Mouse (Mus musculus) gastrocnemius, postnatal 14 days (tissue): Measurements from ENCODE around the gene Cenpm. TPM values are rescaled to one million over a fixed set of nuclear protein-coding genes. Genes with fewer than 3 reads are reported as not detected.

ENCODE experiments used
- DNase-seq: peaks from one replicate; pipeline ENCODE4 v3.0.0; 2021; ENCODE audit warnings: mixed read lengths
- intact Hi-C: fragments of 180-260 bp; cut with DNase I; formaldehyde crosslinking; loops from one replicate; pipeline ENCODE4 v1.15.1; 2025; ENCODE audit warnings: low total_unique reads
- long read RNA-seq, 2 experiments: library from polyadenylated mRNA; stranded (forward); transcript quantifications; one replicate each; pipeline ENCODE4 v2.0.0; 2021
- total RNA-seq, 2 experiments: library from RNA; stranded (reverse); gene quantifications; 2 replicates each; pipeline ENCODE4 v1.2.3; 2021

Gene Cenpm
- 1 to 10 TPM; 1.8 to 2.6 TPM for total RNA-seq
- long read RNA-seq, experiment 1, partial matches to known transcripts: 0 of 1 reads
- long read RNA-seq, experiment 1, other reads (novel, unspliced or antisense): 0 of 1 reads
- long read RNA-seq, experiment 2, partial matches to known transcripts: 0 of 5 reads
- long read RNA-seq, experiment 2, other reads (novel, unspliced or antisense): 1 of 5 reads

- intact Hi-C loops: no loop called here
- DNase-seq: peak; percentile 92
These were observed at the start of gene Cenpm for GRCm38 (mm10) chr15:82244115-82244804. TSS of gene Cenpm (minus strand) at chr15:82244748.

- DNase-seq: no peak
- intact Hi-C loops: no loop called here
These were observed 49.5 kb upstream of the Cenpm start for GRCm38 (mm10) chr15:82294059-82294458.

- no peak for DNase-seq
- intact Hi-C loops: no loop called here
These were observed 48.7 kb upstream of the Cenpm start for GRCm38 (mm10) chr15:82293271-82293711.

- no peak for DNase-seq
- intact Hi-C loops: no loop called here
These were observed 48.3 kb upstream of the Cenpm start for GRCm38 (mm10) chr15:82292851-82293250.

- DNase-seq: no peak
- intact Hi-C loops: no loop called here
These were observed 45.7 kb upstream of the Cenpm start for GRCm38 (mm10) chr15:82290252-82290651.

GRCm38 (mm10) chr15:82286157-82286556, 41.6 kb upstream of the Cenpm start:
- DNase-seq: no peak
- intact Hi-C loops: no loop called here

- DNase-seq: no peak
These were observed 36.1 kb upstream of the Cenpm start for GRCm38 (mm10) chr15:82280638-82281037.

GRCm38 (mm10) chr15:82277591-82277990, 33.0 kb upstream of the Cenpm start:
- intact Hi-C loops: no loop called here
- no peak for DNase-seq

More at GRCm38 (mm10) chr15:82280638-82281037, 36.1 kb upstream of the Cenpm start:
- intact Hi-C loops: no loop called here

- DNase-seq: no peak
- intact Hi-C loops: loop anchor here (5.0 kb wide), 1 partner anchor 142 kb away; no protein-coding TSS in a partner anchor
These were observed 30.7 kb upstream of the Cenpm start for GRCm38 (mm10) chr15:82274927-82275901.

- intact Hi-C loops: loop anchor here (5.0 kb wide), 1 partner anchor 143 kb away; no protein-coding TSS in a partner anchor
- DNase-seq: no peak
These were observed 30.0 kb upstream of the Cenpm start, which contains the start of gene Sept3 for GRCm38 (mm10) chr15:82274593-82274926. TSS of gene Sept3 (plus strand) at chr15:82274893.

- intact Hi-C loops: loop anchor here (5.0 kb wide), 1 partner anchor 145 kb away; no protein-coding TSS in a partner anchor
- DNase-seq: no peak
These were observed 27.7 kb upstream of the Cenpm start for GRCm38 (mm10) chr15:82272295-82272694.

- peak; percentile 75 for DNase-seq
- intact Hi-C loops: loop anchor here (5.0 kb wide), 1 partner anchor 146 kb away; no protein-coding TSS in a partner anchor
These were observed 26.7 kb upstream of the Cenpm start for GRCm38 (mm10) chr15:82271201-82271600.

GRCm38 (mm10) chr15:82268783-82269182, 24.2 kb upstream of the Cenpm start:
- intact Hi-C loops: no loop called here
- no peak for DNase-seq

- intact Hi-C loops: no loop called here
- DNase-seq: no peak
These were observed 23.6 kb upstream of the Cenpm start for GRCm38 (mm10) chr15:82268185-82268584.

- peak; percentile 53 for DNase-seq
- intact Hi-C loops: no loop called here
These were observed 21.8 kb upstream of the Cenpm start for GRCm38 (mm10) chr15:82266356-82266755.

- intact Hi-C loops: no loop called here
- DNase-seq: peak; percentile 66
These were observed 15.0 kb upstream of the Cenpm start for GRCm38 (mm10) chr15:82259510-82259909.

GRCm38 (mm10) chr15:82255944-82256383, 11.4 kb upstream of the Cenpm start:
- intact Hi-C loops: no loop called here
- DNase-seq: no peak

GRCm38 (mm10) chr15:82255248-82255647, 10.7 kb upstream of the Cenpm start:
- no peak for DNase-seq
- intact Hi-C loops: no loop called here

- no peak for DNase-seq
- intact Hi-C loops: no loop called here
These were observed 7.5 kb upstream of the Cenpm start, which contains the start of gene 1500009C09Rik for GRCm38 (mm10) chr15:82252097-82252496. TSS of gene 1500009C09Rik (plus strand) at chr15:82252397.

GRCm38 (mm10) chr15:82251579-82251978, 7.0 kb upstream of the Cenpm start:
- no peak for DNase-seq
- intact Hi-C loops: no loop called here
